Mouse (Mus musculus): ENCODE results near the gene Wfdc6a. TPM values are rescaled to one million over a fixed set of nuclear protein-coding genes. Genes with fewer than 3 reads are reported as not detected.

Wfdc6a gene
- total and polyA plus RNA-seq, 3 experiments, result not detected

GRCm38 (mm10) chr2:164544454-164545097, 40.7 kb downstream of the Wfdc6a start:
- no peaks in the 10 kb centered on the region for H3K79me2 ChIP-seq (ENCODE audit: control insufficient read depth, insufficient read depth, low read length, poor library complexity)
- no peaks in the 10 kb centered on the region for H3K36me3 ChIP-seq (ENCODE audit: control insufficient read depth in 1 of 2, insufficient read depth in 2 of 2, low read length in 2 of 2)
- H3K9ac ChIP-seq (ENCODE audit: control insufficient read depth, low read depth, low read length, poor library complexity, severe bottlenecking), result no peak overlapping the region
- no peaks in the 10 kb centered on the region for H3K4me1 ChIP-seq (ENCODE audit: control insufficient read depth in 1 of 2, insufficient read depth in 2 of 2, low read length in 2 of 2)
- H3K9me3 ChIP-seq (replicated peaks; ENCODE audit: insufficient read depth, low read length), result no peaks in the 10 kb centered on the region
- no peak overlapping the region for H3K27ac ChIP-seq (ENCODE audit: control insufficient read depth, low read depth, low read length)
- peaks cover 2 to 3% of the 10 kb centered on the region in 2 experiments; a peak in 3 of 4 replicates for H3K27me3 ChIP-seq (ENCODE audit: control insufficient read depth in 1 of 2, insufficient read depth in 2 of 2, low read length in 2 of 2)
- TF ChIP-seq NRF1 (IDR thresholded peaks at IDR 0.05; ENCODE audit: insufficient read depth, low read depth, low read length, poor library complexity, severe bottlenecking) (no peak), ZMIZ1 (IDR thresholded peaks at IDR 0.05; ENCODE audit: low read depth, low read length) (no peak), CHD2 (IDR thresholded peaks at IDR 0.05; ENCODE audit: low read length) (no peak), EP300 (IDR thresholded peaks at IDR 0.05; ENCODE audit: low read depth in 1 of 2, low read length in 2 of 2) (no peak), E2F4 (IDR thresholded peaks at IDR 0.05; ENCODE audit: borderline replicate concordance, low read depth, low read length) (no peak), ZNF384 (IDR thresholded peaks at IDR 0.05; ENCODE audit: low read depth, low read length) (no peak), HCFC1 (IDR thresholded peaks at IDR 0.05; ENCODE audit: low read depth, low read length) (no peak), JUND (IDR thresholded peaks at IDR 0.05; ENCODE audit: low read depth, low read length) (no peak), MEF2A (IDR thresholded peaks at IDR 0.05; ENCODE audit: extremely low read depth, insufficient replicate concordance, low read depth, low read length, poor library complexity, severe bottlenecking) (no peak), RCOR1 (IDR thresholded peaks at IDR 0.05; ENCODE audit: low read depth, low read length) (no peak), MXI1 (IDR thresholded peaks at IDR 0.05; ENCODE audit: low read depth, low read length) (no peak), TCF12 (IDR thresholded peaks at IDR 0.05; ENCODE audit: low read depth, low read length) (no peak), POLR2AphosphoS2 (IDR thresholded peaks at IDR 0.05; ENCODE audit: low read length) (no peak), CTCF (IDR thresholded peaks at IDR 0.05 in 2 of 3, conservative IDR thresholded peaks at IDR 0.05 in 1 of 3; ENCODE audit: control insufficient read depth in 1 of 3, insufficient read depth in 1 of 3, low read depth in 2 of 3, low read length in 3 of 3, poor library complexity in 1 of 3, severe bottlenecking in 1 of 3) (no peak), MAX (IDR thresholded peaks at IDR 0.05; ENCODE audit: low read length) (no peak), MAFK (IDR thresholded peaks at IDR 0.05; ENCODE audit: borderline replicate concordance, low read depth, low read length) (no peak), MAZ (IDR thresholded peaks at IDR 0.05; ENCODE audit: low read depth, low read length) (no peak), USF2 (IDR thresholded peaks at IDR 0.05; ENCODE audit: borderline replicate concordance in 1 of 2, insufficient read depth in 1 of 2, low read depth in 1 of 2, low read length in 2 of 2) (no peak)
- no peak for DNase-seq (ENCODE audit: low read depth, low spot score)
- H3K4me3 ChIP-seq (ENCODE audit: control insufficient read depth in 1 of 2, insufficient read depth in 1 of 2, low read depth in 2 of 2, low read length in 2 of 2), result no peak overlapping the region

GRCm38 (mm10) chr2:164543745-164544144, 41.5 kb downstream of the Wfdc6a start:
- Histone ChIP-seq H3K9ac (ENCODE audit: control insufficient read depth, low read depth, low read length, poor library complexity, severe bottlenecking) (no peak overlapping the region), H3K36me3 (ENCODE audit: control insufficient read depth in 1 of 2, insufficient read depth in 2 of 2, low read length in 2 of 2) (no peaks in the 10 kb centered on the region), H3K4me1 (ENCODE audit: control insufficient read depth in 1 of 2, insufficient read depth in 2 of 2, low read length in 2 of 2) (no peaks in the 10 kb centered on the region), H3K27ac (ENCODE audit: control insufficient read depth, low read depth, low read length) (no peak overlapping the region), H3K79me2 (ENCODE audit: control insufficient read depth, insufficient read depth, low read length, poor library complexity) (no peaks in the 10 kb centered on the region), H3K9me3 (replicated peaks; ENCODE audit: insufficient read depth, low read length) (no peaks in the 10 kb centered on the region), H3K27me3 (ENCODE audit: control insufficient read depth in 1 of 2, insufficient read depth in 2 of 2, low read length in 2 of 2) (peaks cover 3% of the 10 kb centered on the region in 2 experiments; a peak in 3 of 4 replicates), H3K4me3 (ENCODE audit: control insufficient read depth in 1 of 2, insufficient read depth in 1 of 2, low read depth in 2 of 2, low read length in 2 of 2) (no peak overlapping the region)
- no peak for DNase-seq (ENCODE audit: low read depth, low spot score)
- no peak for TF ChIP-seq POLR2AphosphoS5 (IDR thresholded peaks at IDR 0.05; ENCODE audit: borderline replicate concordance, low read depth, low read length)

Measured in MEL (cell line).